Mouse (Mus musculus) embryo, embryonic 11 days (tissue): ENCODE measurements around the gene Msmo1.

ENCODE experiments used
- DNase-seq: peaks from one replicate; pipeline ENCODE4 v3.0.0-alpha.2; 2015

Msmo1 gene

GRCm38 (mm10) chr8:64711544-64711943 lies 22.0 kb downstream of the Msmo1 start:
- no peak for DNase-seq

DNA sequence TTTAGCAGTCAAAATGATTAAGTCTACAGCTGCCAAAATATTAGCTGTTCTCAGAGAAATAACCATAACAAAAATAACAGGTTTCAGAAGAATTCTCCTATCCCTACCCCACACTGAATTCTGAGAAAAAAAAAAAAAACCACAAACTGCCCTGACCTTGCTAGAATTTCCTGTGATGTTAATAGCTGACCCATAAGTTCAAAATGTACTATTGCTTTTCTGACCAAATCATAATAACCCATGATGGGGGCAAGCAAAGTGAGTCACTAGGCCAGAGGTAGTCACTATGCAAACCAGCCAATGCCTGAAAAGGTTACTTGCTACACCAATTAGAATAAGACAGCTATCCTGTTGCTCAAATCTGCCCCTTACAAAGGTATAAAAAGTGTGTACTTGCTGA lies 26.1 kb downstream of the Msmo1 start:
- DNase-seq: no peak

DNA sequence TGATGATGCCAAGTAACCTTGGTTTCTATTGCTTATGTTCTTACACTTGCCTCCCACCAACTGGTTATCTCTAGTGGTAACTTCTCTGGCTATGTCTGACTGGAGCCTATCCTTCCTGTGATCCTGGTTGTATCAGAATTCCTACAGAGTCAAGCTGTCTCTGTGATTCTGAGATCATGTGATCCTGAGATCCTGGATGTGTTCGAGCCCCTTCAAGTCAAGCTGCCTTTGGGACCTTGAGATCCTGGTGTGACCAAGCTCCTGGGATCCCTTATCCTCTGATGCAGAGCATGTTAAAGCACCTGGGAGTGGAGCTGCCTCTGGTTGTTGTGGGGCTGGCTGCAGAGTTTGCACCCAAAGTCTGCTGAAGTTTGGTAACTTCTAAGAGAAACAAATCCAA lies 30.4 kb downstream of the Msmo1 start:
- DNase-seq: no peak

DNA sequence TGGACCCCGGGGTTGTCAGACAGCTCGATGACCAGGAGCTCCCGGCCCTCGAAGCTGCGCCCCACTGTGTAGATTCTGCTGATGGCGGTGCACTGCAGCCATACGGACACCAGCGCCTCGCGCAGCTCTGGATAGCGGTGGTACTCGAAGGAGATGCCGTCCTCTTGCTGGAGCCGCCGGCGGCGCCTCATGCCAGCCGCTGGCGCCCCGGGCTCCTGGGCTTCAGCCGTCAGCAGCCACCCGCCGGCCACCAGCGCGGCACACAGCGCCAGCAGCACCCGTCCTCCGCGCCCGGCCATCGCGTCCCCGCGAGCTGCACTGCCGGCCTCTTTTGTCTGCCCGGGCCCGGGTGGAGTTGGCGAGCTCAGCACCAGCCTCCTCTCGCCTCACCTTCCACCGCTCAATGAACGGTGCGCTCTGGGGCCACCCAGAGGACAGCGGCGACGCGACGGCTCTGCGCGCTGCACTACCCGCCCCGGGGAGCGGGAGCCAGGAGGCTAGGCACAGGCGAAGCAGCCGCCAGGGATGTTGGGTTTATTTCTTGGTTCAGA lies 40.9 kb downstream of the Msmo1 start, which contains the start of gene Cpe:
Gene Cpe, minus strand, starts transcription at position 404 of the 551 bp plus-strand sequence.
- DNase-seq: peak; percentile 94

GRCm38 (mm10) chr8:64691591-64692401 lies 41.8 kb downstream of the Msmo1 start:
- peak; percentile 17 for DNase-seq

GRCm38 (mm10) chr8:64690845-64691244 lies 42.7 kb downstream of the Msmo1 start:
- no peak for DNase-seq

DNA sequence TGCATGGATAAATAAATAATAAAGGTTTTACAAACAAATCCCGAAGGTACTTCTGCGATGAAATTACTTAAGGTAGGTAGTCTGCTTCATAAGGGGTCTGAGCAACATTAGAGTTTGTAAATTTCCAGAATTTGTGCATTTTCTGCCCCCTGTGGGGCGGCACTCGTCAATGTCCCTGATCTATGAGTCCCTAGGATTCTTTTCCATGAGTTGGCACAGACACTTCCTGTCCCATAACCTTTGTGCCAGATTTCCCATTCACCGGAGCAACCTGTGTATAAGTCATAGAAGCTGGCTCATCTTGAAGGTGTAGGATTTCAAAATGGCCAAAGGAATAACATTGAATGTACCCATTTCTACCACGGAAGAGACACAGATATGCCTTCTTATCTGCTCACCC lies 43.3 kb downstream of the Msmo1 start:
- DNase-seq: no peak

- DNase-seq: no peak
Observed at GRCm38 (mm10) chr8:64688741-64689140, 44.9 kb downstream of the Msmo1 start.

GRCm38 (mm10) chr8:64688161-64688560 lies 45.4 kb downstream of the Msmo1 start:
- DNase-seq: no peak

GRCm38 (mm10) chr8:64682501-64682900 lies 51.1 kb downstream of the Msmo1 start:
- DNase-seq: no peak

DNA sequence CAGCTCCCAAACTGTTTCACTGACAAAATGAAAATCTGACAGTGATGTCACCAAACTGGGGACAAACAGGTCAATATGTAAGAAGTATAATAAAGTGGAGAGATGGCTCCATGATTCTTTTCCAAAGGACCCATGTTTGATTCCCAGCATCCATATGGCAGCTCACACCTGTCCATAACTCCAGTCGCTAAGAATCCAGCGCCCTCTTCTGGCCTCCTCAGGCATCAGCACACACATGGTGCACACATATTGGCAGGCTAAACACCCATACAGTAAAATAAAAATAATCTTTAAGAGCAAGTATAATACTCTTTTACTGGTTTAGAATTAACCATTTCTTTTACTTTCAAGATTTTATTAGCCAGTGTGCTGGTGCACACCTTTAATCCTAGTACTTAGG lies 57.2 kb downstream of the Msmo1 start:
- DNase-seq: no peak

DNA sequence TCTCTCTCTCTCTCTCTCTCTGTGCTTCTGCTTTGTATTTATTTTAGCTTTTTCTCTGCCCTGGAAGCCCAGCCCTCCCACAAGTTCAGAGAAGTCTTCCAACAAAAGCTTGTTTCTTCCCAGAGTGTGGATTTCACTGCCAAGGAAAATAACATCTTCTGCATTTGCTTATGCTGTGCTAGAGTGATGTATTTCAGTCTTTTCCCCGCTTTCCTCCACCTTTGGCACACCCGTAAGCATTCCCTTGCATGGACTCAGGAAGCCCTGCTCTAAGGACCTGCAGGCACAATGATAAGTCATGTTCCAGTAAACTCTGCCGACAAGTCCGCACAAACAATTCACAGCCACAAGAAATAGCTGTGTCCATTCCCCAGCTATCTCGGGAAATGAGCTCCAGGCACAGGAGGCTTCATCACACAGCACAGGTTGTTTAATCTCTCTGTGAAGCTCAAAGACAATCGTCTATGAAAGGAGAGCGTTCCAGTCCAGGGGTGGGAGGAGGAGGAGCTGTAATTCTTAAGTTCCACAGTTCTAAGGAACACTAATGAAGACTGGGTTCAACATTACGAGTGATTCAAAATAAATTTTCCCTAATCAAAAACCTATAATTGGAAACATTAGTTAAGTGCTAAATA lies 58.5 kb downstream of the Msmo1 start:
- DNase-seq: no peak

DNA sequence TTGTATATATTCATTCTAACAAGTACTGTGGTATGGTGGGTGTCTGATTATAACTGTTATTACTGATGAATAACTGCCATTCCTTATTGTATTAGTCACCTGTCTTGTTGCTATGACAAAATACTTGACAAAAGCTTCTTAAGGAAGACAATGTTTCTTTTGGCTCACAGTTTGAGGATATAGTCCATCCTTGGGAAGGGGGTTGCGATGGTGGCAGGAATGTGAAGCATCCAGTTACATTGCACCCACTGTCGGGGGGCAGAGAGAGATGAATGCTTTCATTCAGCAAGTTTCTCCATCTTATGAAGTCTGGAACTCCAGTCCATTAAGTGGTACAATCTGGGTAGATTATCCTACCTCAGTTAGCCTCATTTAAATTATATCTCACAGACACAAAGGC lies 60.7 kb downstream of the Msmo1 start:
- DNase-seq: no peak

DNA sequence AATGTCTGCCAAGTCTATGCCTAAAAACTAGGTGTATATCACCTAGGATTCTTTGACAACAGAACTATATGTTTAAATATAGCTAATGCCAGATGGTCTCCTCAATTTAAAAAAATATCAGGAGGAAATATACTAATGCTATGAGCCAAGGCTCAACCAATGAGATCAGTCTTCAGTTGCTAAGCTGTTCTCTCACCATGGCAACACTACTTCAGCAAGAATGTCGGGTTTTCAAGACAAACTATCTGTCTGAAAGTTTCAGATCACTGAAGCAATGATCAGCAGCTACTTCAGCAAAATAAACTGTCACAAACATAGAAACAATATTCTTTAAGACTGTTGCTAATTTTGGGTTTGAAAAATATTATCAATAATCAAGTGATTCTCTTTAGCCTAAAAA lies 61.7 kb downstream of the Msmo1 start:
- no peak for DNase-seq
